Mouse (Mus musculus) cerebellum, adult 9-11 months (tissue): ENCODE data around the gene Lamb3.

Experiments used
- DNase-seq: peaks from one replicate; pipeline ENCODE4 v3.0.0; 2022

Lamb3 gene

DNA sequence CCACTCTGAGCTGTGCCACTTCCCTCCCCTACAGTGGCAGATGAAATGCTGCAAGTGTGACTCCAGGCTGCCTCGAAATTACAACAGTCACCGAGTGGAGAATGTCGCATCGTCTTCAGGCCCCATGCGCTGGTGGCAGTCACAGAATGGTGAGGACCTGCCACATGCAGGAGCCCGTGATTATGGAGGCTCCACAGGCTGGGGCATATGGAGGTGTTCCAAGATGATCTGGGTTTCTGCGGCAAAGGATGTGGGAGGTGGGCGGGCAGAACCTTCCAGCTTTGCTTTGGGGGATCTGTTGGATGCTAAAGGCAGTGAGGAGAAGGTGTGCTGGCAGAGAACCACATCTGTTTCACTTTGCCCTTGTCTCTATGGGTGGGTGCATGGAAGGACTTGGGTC lies 112.9 kb downstream of the Lamb3 start:
- no peak for DNase-seq

DNA sequence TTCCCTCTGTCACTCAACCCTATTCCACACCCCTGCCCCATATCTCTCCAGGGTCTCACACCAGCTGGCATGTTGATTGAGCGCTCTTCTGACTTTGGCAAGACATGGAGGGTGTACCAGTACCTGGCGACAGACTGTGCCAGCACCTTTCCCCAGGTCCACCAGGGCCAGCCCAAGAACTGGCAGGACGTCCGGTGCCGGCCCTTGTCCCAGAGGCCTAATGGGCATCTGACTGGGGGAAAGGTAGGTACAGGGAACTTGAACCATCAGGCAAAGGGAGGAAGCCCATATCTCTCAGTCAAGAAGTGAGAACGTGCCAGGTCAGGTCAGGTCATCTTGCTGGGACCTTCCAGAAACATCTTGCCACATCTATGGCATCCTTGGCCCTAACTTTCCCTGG lies 116.2 kb downstream of the Lamb3 start:
- no peak for DNase-seq

DNA sequence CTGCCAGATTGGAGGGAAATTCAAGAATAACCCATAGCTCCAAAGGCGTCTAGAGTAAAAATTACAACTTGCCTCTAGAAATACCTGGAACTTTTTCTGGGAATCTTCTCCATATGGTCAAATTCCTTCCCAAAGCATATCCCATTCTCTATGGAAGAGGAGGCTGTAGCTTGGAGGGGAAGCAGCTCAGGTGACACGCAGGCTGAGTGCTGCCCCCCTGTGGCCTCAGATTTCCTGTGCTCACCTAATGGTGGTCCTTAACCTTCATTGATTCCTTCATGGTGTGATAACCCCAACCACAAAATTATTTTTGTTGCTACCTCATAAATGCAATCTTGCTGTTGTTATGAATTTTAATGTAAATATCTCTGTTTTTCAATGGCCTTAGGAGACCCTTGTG lies 116.7 kb downstream of the Lamb3 start:
- no peak for DNase-seq

DNA sequence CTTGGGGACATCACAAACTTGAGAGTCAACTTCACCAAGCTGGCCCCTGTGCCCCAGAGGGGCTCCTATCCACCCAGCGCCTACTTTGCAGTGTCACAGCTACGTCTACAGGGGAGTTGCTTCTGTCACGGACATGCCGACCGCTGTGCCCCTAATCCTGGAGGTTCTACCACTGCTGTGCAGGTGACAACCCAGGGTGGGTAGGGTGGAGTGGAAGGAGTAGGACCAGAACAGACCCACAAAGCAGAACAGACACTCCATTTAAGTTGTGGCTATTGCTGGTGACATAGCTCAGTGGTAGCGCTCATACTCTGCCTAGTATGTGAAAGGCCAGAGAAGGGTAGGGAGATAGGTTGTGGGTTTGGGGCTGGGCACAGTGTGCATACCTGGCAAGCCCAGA lies 118.4 kb downstream of the Lamb3 start:
- no peak for DNase-seq

DNA sequence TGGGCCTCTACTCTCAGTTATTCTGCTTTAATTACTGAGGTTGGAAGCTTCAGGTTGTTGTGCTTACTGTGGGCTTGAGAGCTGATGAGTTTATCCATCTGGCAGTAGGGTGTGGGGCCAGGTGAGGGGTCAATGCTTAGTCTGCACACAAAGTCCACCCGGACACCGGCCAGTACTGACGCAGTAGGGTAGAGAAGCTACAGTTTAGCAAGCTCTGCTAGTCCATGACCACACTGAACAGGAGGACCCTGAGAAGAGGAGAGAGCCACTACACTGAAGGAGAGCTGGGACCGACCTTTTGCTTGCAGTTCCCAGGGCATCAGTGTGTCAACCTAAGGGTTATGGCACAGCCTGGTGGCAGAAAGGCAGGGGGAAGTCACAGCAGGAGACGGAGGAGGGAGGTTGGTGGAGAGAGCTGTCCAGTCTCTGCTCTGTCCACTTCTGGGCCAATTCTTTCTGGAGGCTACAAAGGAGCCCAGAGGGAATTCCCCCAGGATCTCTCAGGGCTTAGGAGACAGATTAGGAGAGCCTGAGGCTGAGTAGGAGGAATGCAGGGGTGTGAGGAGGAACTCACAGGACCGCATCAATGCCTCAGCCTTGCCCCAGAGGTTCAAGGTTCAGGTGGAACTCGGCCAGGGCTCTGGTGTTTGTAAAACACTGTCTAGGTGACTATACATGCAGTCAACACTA lies 119.1 kb downstream of the Lamb3 start:
- no peak for DNase-seq

DNA sequence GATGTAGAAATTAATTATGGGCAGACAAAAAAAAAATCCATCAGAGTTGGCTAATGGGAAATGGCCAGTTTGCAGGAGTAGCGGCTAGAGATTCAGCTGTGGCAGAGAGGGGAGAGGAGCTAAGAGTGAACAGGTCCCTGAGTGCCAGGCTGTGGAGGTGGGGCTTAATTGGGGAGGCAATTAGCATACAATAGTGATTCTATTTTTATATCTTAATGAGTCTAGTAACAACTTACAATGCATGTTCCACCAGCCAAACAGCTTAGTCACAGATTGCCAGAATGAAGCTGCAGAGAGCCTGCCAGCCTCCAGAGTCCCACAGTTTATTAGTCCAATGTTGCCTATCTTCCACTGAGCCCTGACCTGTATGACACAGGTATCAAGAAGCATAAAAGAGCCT lies 119.7 kb downstream of the Lamb3 start:
- no peak for DNase-seq

DNA sequence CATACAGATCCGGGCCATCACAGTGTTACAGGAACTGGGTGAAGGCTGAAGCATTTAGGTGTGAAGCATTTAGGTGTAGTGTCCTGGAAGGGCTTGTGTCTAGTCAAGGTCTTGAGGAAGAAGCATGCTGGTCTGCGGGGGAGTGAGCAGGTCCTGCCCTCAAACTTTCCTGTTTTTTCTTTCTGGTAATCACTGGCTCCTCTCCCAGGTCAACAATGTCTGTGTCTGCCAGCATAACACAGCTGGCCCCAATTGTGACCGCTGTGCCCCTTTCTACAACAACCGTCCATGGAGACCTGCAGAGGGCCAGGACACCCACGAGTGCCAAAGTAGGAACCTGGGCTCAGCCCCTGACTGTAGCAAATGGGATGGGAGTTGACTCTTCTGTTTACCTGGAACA lies 120.2 kb downstream of the Lamb3 start:
- DNase-seq, result no peak

DNA sequence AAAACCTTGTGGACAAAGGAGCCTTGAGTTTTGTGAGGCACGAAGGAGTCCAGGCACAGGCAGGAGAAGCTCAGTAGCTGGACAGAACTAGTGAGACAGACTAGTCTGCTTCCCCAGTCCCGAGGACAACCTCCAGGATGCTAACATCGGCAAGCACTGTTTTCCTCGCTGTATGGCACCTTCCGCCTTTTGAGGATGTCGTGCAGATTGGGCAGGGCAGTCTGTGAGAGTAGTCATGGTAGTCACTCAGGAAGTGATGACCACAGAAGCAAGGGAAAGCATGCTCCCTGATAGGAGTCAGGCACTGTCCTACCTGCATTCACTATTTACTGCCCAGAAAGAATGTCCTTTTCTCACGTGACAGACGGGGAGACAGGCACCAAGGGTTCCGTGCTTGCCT lies 122.1 kb downstream of the Lamb3 start:
- no peak for DNase-seq

DNA sequence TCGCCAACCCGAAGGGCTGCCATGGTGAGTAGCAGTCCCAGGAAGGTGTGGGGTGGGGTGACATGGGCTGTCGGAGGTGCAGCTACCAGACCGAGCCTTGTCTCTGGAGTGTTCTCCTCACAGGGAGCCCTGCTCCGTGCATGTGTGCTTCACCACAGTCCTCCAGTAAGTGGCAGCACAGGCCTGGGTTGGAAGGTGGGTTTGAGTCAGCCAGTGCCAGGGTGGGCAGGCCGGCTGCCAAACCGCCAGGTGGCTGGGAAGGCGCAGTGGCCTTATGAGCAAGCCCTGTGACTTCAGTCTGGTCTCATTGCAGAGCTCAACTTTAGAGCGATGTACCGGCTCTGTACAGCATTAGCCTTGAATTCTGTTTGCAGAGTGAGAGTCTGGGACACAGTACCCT lies 122.7 kb downstream of the Lamb3 start:
- peak; percentile 98 for DNase-seq

DNA sequence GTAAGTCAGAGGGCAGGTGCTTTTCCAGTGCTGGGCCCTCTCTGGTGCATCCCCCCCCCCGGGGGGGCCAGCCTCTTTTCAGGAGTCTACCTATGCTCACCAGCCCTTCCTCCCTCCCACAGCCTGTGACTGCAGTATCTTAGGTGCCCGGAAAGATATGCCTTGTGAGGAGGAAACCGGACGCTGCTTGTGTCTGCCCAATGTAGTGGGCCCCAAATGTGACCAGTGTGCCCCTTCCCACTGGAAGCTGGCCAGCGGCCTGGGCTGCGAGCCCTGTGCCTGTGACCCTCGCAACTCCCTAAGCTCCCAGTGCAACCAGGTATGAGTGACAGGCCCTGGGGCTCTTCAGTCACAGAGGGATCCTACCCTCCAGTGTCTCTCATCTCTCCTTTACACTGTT lies 123.1 kb downstream of the Lamb3 start:
- DNase-seq, result no peak

DNA sequence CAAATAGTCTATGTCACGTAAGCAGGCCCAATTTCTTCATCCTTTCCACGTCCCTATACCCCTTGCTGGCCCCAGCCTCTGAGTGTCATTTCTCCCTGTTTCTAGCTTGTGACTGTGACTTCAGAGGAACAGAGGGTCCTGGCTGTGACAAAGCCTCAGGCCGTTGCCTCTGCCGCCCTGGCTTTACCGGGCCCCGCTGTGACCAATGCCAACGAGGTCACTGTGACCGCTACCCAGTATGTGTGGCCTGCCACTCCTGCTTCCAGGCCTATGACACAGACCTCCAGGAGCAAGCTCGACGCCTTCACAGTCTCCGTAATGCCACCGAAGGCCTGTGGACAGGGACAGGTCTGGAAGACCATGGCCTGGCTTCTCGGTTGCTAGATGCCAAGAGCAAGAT lies 124.5 kb downstream of the Lamb3 start:
- no peak for DNase-seq

DNA sequence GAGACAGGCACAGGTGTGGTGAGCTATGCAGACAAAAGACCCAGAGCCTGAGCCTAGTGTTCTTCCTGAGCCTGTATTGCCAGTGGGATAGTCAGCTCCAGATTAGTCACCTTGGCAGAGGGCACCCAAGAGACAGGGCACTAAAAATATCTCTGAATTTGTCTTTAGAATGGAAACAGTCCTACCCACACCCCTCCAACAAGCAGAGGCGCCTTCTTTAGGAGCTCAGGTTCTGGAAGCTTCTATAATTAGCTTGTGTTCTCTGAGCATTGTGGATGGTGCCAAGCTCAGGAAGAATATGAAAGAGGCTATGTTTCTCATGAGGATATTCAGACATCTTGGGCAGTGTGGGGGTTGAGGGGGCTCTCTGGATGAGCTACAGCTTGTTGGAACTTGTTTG lies 125.2 kb downstream of the Lamb3 start:
- DNase-seq, result no peak

DNA sequence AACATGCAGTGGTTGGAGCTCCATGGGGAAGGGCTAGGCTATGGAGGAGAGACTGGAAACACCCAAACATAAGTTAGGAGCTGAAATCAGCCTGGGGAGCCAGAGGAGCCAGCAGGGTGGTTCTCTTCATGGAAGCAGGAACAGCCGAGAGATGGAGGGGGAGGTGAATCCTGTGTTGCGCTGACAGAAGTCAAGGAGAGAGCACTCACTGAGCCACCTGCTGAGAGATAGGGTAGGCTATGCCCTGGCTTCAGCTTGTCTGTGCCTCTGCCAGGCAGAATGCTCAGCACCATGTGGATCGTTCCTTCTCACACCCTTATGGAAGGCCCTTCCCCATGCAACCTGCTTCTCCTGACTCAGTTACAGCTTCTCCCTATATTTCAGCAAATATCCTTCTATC lies 126.3 kb downstream of the Lamb3 start:
- DNase-seq, result no peak

DNA sequence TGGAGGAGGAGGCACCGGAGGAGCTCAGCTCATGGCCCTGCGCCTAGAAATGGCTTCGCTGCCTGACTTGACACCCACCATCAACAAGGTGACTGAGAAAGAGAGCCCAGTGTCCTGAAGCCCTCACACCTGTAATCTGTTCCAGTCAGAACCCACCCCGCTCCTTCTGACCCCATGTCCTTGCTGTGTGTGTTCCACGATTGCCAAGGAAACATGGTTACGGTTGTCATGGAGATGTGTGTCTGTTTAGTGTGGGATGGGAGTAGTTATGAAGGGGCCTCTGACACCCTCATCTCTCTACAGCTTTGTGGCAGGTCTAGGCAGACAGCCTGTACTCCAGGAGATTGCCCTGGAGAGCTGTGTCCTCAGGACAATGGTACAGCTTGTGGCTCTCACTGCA lies 127.0 kb downstream of the Lamb3 start:
- no peak for DNase-seq

DNA sequence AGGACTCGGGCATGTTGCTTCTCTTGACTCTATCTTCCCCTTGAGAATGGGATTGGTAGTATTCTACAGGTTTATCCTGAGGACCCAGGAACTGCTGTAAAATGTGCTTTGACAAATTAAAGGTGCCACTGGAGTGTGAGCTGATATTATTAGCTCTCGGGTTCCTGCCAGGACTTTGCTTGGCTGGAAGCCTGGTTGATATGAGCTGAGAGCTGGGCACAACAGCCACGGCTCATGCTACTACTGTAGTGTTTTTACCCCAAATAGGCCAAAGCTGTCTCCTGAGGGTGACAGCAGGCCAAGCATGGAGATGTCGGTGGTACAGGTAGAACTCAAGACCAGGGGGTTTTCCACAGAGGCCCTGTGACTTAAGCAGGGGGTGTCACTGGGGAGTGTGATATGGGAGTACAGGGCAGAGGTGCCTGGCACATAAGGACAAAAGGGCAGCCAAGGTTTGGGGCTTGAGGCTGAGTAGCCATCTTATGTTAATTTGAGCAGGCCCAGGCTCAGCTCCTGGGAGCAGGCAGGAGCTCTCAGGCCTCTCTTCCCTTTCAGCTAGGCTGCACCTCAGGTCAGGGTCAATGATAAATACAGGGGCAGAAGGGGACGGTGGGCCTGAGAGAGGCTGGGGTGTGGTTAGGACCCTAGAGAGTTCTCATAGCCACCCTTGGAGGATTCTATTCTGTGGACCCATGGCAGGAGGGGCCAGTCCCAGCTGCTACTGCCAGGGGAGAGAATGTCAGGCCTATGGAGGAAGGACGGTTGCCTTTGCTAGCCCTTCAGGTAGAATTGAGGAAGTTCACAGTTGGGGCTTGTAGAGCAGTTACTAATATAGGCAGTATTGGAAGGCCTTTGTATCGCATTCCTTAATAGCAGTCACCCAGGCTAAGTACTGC lies 128.9 kb downstream of the Lamb3 start:
- peak; percentile 62 for DNase-seq

DNA sequence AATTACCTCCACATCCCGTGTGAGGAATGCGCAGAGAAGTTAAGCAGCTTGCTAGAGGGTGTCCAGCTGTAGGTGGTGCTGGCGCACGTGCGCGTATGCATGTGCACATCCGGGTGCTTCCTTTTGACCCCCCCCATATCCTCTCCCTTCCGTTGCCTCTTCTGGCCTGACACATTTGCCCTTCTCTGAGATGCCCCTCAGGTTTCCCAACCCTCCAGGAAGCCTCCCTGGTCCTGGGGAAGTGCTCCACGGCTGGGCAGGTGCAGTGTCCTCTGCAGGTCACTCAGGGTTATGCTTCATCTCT lies 129.5 kb downstream of the Lamb3 start:
- no peak for DNase-seq

DNA sequence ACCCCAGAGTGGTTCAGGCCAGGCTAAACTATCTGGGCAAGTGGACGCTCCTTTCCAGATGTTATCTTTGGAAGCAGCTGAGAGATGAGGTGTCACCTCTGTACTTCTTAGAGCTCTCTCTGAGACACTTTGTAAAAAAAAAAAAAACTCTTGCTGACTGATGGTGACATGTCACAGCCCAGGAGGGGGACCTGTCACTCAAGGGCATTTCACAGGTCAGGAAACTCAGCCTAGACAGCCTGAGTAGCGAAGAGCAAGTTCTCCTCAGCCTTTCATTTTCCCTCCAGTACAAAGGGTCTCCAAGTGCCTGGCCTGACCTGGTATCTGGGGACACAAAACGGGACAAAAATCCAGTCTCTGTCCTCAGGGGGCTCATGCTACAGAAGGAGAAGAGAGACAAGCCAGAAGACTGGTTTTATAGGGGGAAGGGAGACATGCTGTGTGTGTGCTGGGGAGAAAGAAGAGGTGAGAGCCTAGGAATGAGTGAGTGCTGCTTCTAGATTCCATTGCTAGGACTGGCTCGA lies 130.3 kb downstream of the Lamb3 start:
- DNase-seq, result no peak

DNA sequence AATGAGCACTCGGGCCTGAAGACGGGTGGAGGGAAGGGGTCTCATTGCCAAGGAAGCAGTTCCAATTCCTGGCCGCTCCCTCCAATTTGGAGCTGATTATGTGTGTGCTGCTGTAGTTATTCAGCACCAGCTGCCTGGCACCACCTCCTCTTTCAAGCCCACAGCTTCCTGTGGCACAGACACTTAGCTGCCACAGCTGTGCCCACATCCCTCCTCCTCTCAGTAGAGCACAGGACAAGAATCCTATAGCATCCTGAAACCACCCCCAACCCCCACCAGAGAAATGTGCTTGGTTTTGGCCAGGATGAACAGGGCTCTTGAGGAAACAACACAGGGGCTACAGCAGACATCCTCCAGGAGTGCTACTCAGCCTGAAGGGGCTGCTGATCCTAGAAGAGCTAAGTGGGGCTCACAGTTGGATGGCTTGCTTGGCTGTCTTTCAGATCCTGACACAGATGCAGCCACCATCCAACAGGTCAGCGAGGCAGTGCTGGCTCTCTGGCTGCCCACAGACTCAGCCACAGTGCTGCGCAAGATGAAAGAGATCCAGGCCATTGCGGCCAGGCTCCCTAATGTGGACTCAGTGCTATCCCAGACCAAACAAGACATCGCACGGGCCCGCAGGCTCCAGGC lies 131.0 kb downstream of the Lamb3 start:
- DNase-seq, result no peak

DNA sequence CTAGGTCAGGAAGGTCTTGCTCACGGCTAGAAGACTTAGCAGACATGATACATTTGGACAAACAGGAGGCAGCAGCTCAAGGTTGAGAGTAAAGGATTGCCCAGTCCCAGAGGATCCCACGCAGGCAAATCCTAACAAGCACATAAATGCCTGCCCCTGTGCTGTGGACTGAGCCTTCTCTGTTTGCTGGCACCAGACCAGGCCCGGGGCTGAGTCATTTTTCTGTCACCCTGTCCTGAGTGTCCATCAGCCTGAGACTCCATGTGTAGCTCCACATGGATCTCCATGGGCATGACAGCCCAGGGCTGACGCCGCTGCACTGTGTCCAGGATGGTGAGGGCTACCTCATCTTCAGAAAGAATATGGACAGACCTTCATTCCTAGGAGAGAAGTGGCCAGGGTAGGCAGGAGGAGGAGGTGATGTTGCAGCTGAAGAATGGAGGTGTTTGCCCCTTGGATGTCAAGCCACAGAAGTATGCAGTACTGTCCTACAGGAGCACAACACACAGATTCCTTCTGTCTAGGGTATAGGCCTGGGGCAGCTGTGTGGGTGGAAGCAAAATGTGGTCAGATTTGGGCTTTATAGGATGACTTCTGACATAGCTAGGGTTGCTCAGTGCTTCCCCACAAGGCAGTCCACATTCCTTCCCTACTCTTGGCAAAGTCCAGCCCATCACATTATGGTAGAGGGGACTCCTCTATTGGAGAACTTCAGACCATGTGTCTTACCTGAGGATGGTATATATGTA lies 134.9 kb downstream of the Lamb3 start:
- no peak for DNase-seq

DNA sequence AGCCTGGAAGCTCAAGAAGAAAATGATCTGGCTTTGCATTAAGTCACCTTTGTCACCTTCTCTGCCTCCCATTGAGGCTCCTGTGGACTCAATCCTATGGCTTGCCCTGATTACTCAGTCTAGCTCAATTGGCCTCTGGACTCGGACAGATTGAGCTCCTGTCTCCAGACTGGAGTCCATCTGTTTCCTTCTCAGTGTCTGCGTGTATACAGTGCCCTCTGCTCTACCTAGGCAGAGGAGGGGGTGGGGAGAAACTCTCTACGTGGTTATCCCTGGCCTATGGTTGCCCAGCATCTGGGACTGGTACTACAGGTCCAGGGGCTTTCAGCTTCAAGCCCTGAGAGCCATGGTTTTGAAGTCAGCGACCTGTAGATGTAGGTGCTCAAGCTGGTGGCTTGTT lies 136.4 kb downstream of the Lamb3 start:
- DNase-seq, result peak; percentile 88

DNA sequence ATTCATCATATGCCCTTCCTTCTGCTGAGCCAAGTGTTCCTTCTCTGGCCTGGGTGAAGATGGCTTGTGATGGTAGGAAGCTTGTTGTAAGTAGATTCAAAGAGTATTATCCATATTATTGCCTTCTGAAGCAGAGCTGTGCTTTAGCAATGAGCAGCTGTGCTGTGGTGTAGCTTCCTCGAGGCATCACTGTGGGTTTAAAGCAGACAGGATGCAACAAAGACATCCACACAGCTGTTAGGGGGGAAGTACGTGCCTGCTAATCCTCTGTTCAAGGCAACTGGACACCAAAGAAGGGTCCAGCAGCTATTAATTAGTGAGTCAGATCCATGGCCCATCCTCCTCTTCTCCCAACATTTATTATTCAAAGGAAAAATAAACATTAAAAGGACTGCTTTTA lies 137.5 kb downstream of the Lamb3 start:
- DNase-seq, result no peak

DNA sequence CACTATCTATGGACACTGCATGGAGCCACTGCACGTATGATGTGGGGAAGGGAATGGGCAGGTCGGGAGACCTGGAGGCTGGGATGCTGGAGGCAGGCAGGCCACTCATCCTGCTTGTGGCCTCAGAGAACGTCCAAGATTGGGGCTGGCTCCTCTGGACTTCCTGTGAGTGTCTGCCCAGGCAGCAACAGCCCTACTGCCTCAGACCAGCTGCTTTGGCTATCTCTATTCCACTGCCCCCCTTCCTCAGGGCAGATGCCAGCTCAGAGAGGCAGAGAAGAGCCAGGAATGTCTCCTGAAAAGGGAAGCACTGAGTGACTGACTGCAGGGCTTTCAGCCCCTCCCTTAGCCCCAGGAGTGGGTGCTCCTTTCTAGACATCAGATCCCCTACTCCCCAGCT lies 139.4 kb downstream of the Lamb3 start:
- DNase-seq, result no peak

DNA sequence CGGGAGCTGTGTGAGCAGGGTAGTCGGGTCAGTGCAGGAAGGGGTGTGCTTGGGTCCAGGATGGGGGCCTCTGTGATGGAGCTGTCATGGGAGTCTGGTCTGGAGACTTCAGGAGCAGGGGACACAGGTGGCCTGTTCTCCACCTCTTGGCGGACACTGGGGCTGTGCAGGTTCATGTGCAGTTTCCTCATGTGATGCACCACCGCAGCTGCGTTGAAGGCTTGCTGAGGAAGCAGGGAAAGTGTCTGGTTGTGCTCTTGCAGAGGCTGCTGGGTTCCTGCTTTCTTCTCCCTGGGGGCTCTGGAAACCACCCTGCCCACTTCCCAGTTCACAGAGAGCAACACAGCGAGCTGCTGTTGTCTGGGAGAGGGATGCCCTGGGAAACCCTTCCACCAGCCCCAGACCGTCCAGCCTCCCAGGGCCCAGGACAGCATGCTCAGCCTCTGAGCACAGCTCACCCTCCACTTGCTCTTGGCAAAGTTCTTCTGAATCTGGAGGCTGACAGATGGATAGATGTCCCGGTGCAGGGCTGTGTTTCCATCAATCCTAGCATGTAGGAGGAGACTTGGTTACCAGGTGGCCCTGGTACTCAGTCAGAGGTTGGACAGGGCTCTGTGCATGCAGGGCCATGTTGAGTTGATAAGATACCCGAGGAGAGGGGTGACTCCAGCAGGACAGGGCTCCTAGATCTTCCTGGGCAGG lies 140.9 kb downstream of the Lamb3 start:
- DNase-seq, result peak; percentile 83
